Mouse (Mus musculus) testis, adult 2 months (tissue): Measurements from ENCODE around the gene Lrfn3.

Experiments
- CTCF ChIP-seq: fragments of 200-500 bp; IDR thresholded peaks from 2 replicates; pipeline ENCODE4 v1.5.1; 2012; ENCODE audit warnings: low read depth, mild to moderate bottlenecking, inconsistent platforms, low read length, moderate library complexity; ENCODE audit not compliant: control insufficient read depth, insufficient read depth, insufficient replicate concordance
- POLR2A ChIP-seq: fragments of 200-500 bp; IDR thresholded peaks from 2 replicates; pipeline ENCODE4 v1.6.1; 2012; ENCODE audit warnings: low read depth, mild to moderate bottlenecking, inconsistent platforms, low read length, moderate library complexity; ENCODE audit not compliant: control insufficient read depth

DNA sequence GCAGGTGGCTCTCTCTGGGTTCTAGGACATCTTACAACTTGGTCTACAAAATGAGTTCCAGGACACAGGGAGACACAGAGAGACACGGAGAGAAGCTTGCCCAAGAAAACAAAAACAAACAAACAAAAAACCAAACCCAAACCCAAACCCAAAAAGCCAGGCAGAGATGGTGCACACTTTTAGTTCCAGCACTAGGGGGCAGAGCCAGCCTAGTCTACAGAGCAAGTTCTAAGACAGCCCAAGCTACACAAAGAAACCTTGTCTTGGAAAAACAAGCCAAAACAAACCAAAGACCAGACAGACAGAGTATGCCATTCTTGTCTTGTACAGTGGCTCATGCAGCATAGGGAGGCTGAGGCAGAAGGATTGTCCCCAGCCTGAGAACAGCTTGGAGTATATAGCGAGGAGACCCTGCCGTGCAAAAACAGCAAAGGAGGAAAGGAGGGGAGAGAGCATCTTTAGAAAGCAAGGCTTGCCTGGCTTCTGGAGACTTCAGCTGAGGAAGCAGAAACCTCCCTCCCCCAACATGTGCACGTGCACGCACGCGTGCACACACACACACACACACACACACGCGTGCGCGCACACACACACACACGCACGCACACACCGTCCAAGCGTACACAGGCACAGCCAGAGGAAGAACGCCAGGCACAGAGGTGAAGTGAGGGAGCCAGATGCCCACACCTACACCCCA is 56.3 kb downstream of the Lrfn3 start:
- TF ChIP-seq CTCF = no peak
- no peak for TF ChIP-seq POLR2A
